Mouse (Mus musculus): ENCODE results near the gene Dst.

Dst gene

GRCm38 (mm10) chr1:34183250-34183926 lies 275.4 kb downstream of the Dst start:
- DNase-seq = no peak

- DNase-seq = no peak
Observed at GRCm38 (mm10) chr1:34184266-34184665, 276.2 kb downstream of the Dst start.

GRCm38 (mm10) chr1:34186033-34186432 lies 278.0 kb downstream of the Dst start:
- DNase-seq = no peak

GRCm38 (mm10) chr1:34187501-34187900 lies 279.5 kb downstream of the Dst start:
- no peak for DNase-seq

GRCm38 (mm10) chr1:34188721-34189236 lies 280.8 kb downstream of the Dst start:
- DNase-seq = no peak

GRCm38 (mm10) chr1:34189318-34189717 lies 281.3 kb downstream of the Dst start:
- no peak for DNase-seq

- DNase-seq = peak; percentile 54
Observed at GRCm38 (mm10) chr1:34189970-34190369, 281.9 kb downstream of the Dst start.

GRCm38 (mm10) chr1:34192174-34192573 lies 284.1 kb downstream of the Dst start:
- DNase-seq = no peak

GRCm38 (mm10) chr1:34200791-34201190 lies 292.8 kb downstream of the Dst start:
- no peak for DNase-seq

- DNase-seq = peak; percentile 47
Observed at GRCm38 (mm10) chr1:34201483-34201882, 293.5 kb downstream of the Dst start.

- no peak for DNase-seq
Observed at GRCm38 (mm10) chr1:34211704-34212103, 303.7 kb downstream of the Dst start.

GRCm38 (mm10) chr1:34216456-34216855 lies 308.4 kb downstream of the Dst start:
- DNase-seq = no peak

- peak; percentile 82 for DNase-seq
Observed at GRCm38 (mm10) chr1:34218323-34218722, 310.3 kb downstream of the Dst start.

GRCm38 (mm10) chr1:34218801-34219200 lies 310.8 kb downstream of the Dst start:
- DNase-seq = no peak

GRCm38 (mm10) chr1:34220094-34220601 lies 312.1 kb downstream of the Dst start:
- no peak for DNase-seq

GRCm38 (mm10) chr1:34223866-34224265 lies 315.8 kb downstream of the Dst start:
- no peak for DNase-seq

GRCm38 (mm10) chr1:34227676-34228075 lies 319.7 kb downstream of the Dst start:
- no peak for DNase-seq

- DNase-seq = no peak
Observed at GRCm38 (mm10) chr1:34231041-34231440, 323.0 kb downstream of the Dst start.

- DNase-seq = no peak
Observed at GRCm38 (mm10) chr1:34236254-34236723, 328.3 kb downstream of the Dst start.

GRCm38 (mm10) chr1:34237211-34237610 lies 329.2 kb downstream of the Dst start:
- no peak for DNase-seq

- no peak for DNase-seq
Observed at GRCm38 (mm10) chr1:34237689-34238091, 329.7 kb downstream of the Dst start.

GRCm38 (mm10) chr1:34238231-34238630 lies 330.2 kb downstream of the Dst start:
- DNase-seq = no peak

GRCm38 (mm10) chr1:34244678-34245077 lies 336.7 kb downstream of the Dst start:
- DNase-seq = no peak

- DNase-seq = no peak
Observed at GRCm38 (mm10) chr1:34245951-34246641, 338.1 kb downstream of the Dst start.
